Mouse (Mus musculus): ENCODE measurements around the gene Csmd2.

GRCm38 (mm10) chr4:128392279-128392678, 404.6 kb downstream of the Csmd2 start:
- no peak for TF ChIP-seq CTCF (IDR thresholded peaks at IDR 0.05)
- TF ChIP-seq EP300 (IDR thresholded peaks at IDR 0.05): no peak
